Mouse (Mus musculus): ENCODE measurements around the gene Fgf5. TPM values are rescaled to one million over a fixed set of nuclear protein-coding genes. Genes with fewer than 3 reads are reported as not detected.

Gene Fgf5
- total and polyA plus RNA-seq, 3 experiments: 0.04 to 0.55 (median 0.27) TPM

GRCm38 (mm10) chr5:98255760-98256490, 1.9 kb downstream of the Fgf5 start:
- no peaks in the 10 kb centered on the region for H3K36me3 ChIP-seq (replicated peaks in 1 of 2; ENCODE audit: control insufficient read depth in 1 of 2, insufficient read depth in 1 of 2, low read length in 1 of 2)
- no peaks in the 10 kb centered on the region for H3K79me2 ChIP-seq (replicated peaks; ENCODE audit: control insufficient read depth, extremely low read depth, insufficient read depth, poor library complexity, severe bottlenecking)
- TF ChIP-seq JUND (conservative IDR thresholded peaks at IDR 0.05; ENCODE audit: low read depth, low read length) (no peak), CTCF (conservative IDR thresholded peaks at IDR 0.05 in 1 of 2, IDR thresholded peaks at IDR 0.05 in 1 of 2; ENCODE audit: low read depth in 2 of 2, low read length in 2 of 2) (no peak), MEF2A (IDR thresholded peaks at IDR 0.05; ENCODE audit: borderline replicate concordance, low read depth, low read length) (no peak), EP300 (IDR thresholded peaks at IDR 0.05; ENCODE audit: low read length) (no peak), ETS1 (conservative IDR thresholded peaks at IDR 0.05; ENCODE audit: low read depth, low read length) (no peak), USF1 (IDR thresholded peaks at IDR 0.05; ENCODE audit: low read depth, low read length) (no peak), POLR2A (IDR thresholded peaks at IDR 0.05; ENCODE audit: low read depth, low read length) (no peak), CHD1 (IDR thresholded peaks at IDR 0.05; ENCODE audit: low read depth, low read length) (no peak), KAT2A (IDR thresholded peaks at IDR 0.05; ENCODE audit: insufficient replicate concordance, low read length) (no peak), MAFK (IDR thresholded peaks at IDR 0.05; ENCODE audit: insufficient replicate concordance, low read length) (no peak), SIN3A (IDR thresholded peaks at IDR 0.05; ENCODE audit: low read length) (no peak), BHLHE40 (IDR thresholded peaks at IDR 0.05; ENCODE audit: low read depth, low read length) (no peak), MAX (IDR thresholded peaks at IDR 0.05; ENCODE audit: low read length) (no peak), POLR2AphosphoS2 (IDR thresholded peaks at IDR 0.05; ENCODE audit: low read depth, low read length) (no peak), HCFC1 (IDR thresholded peaks at IDR 0.05; ENCODE audit: low read depth, low read length) (no peak), E2F4 (IDR thresholded peaks at IDR 0.05; ENCODE audit: insufficient replicate concordance, low read depth, low read length) (no peak)
- no peak overlapping the region for H3K27ac ChIP-seq (ENCODE audit: insufficient read depth, low read depth)
- dilution Hi-C loops (cut with MboI; ENCODE audit: extremely low pct_ligation_motif_present, extremely low pct_unique_long_range_greater_than_20kb, low sequenced_read_pairs) (no loop called here), in situ Hi-C loops (cut with MboI; ENCODE audit: low pct_ligation_motif_present, low pct_unique_long_range_greater_than_20kb, low sequenced_read_pairs) (no loop called here)
- no peak for DNase-seq (ENCODE audit: extremely low read depth)
- no peaks in the 10 kb centered on the region for H3K27me3 ChIP-seq (replicated peaks)
- no peak overlapping the region for H3K4me2 ChIP-seq (ENCODE audit: insufficient read depth, low read depth, poor library complexity, severe bottlenecking)
- H3K4me1 ChIP-seq (ENCODE audit: control insufficient read depth in 1 of 2, insufficient read depth in 2 of 2): no peaks in the 10 kb centered on the region
- H3K9me3 ChIP-seq (replicated peaks; ENCODE audit: low read length): no peaks in the 10 kb centered on the region
- H3K4me3 ChIP-seq (replicated peaks in 1 of 3; ENCODE audit: low read depth in 2 of 3, low read length in 2 of 3, poor library complexity in 1 of 3): no peak overlapping the region
- H3K9ac ChIP-seq (ENCODE audit: insufficient read depth, low read depth): no peak overlapping the region

- in situ Hi-C loops (cut with MboI; ENCODE audit: low pct_ligation_motif_present, low pct_unique_long_range_greater_than_20kb, low sequenced_read_pairs) (no loop called here), dilution Hi-C loops (cut with MboI; ENCODE audit: extremely low pct_ligation_motif_present, extremely low pct_unique_long_range_greater_than_20kb, low sequenced_read_pairs) (no loop called here)
- H3K4me1 ChIP-seq (ENCODE audit: control insufficient read depth in 1 of 2, insufficient read depth in 2 of 2): 0 out of 4 replicates have a peak, but pooled peaks cover 0 to 3% of the 10 kb centered on the region in 2 experiments
- H3K9me3 ChIP-seq (replicated peaks; ENCODE audit: low read length): no peaks in the 10 kb centered on the region
- peak; percentile 56 for DNase-seq (ENCODE audit: extremely low read depth)
- H3K27ac ChIP-seq (ENCODE audit: insufficient read depth, low read depth): no peak overlapping the region
- H3K36me3 ChIP-seq (replicated peaks in 1 of 2; ENCODE audit: control insufficient read depth in 1 of 2, insufficient read depth in 1 of 2, low read length in 1 of 2): no peaks in the 10 kb centered on the region
- peak overlapping the region; percentile 23 to 58 (median 39) for H3K4me3 ChIP-seq (replicated peaks in 1 of 3; ENCODE audit: low read depth in 2 of 3, low read length in 2 of 3, poor library complexity in 1 of 3)
- no peaks in the 10 kb centered on the region for H3K27me3 ChIP-seq (replicated peaks)
- no peaks in the 10 kb centered on the region for H3K79me2 ChIP-seq (replicated peaks; ENCODE audit: control insufficient read depth, extremely low read depth, insufficient read depth, poor library complexity, severe bottlenecking)
- H3K9ac ChIP-seq (ENCODE audit: insufficient read depth, low read depth): peak overlapping the region; percentile 1; the same call in 1 of the 2 replicates
- H3K4me2 ChIP-seq (ENCODE audit: insufficient read depth, low read depth, poor library complexity, severe bottlenecking): peak overlapping the region; percentile 30
- TF ChIP-seq HCFC1 (IDR thresholded peaks at IDR 0.05; ENCODE audit: low read depth, low read length) (peak; percentile 19; the same call in 1 of the 2 replicates), MYC (IDR thresholded peaks at IDR 0.05; ENCODE audit: low read depth, low read length) (0 out of 2 replicates have a peak, but pooled peaks have one; percentile 20), MXI1 (IDR thresholded peaks at IDR 0.05; ENCODE audit: low read depth, low read length) (peak; percentile 57; the same call in 1 of the 2 replicates), SIN3A (IDR thresholded peaks at IDR 0.05; ENCODE audit: low read length) (peak; percentile 51; the same call in 1 of the 2 replicates), MAX (IDR thresholded peaks at IDR 0.05; ENCODE audit: low read length) (peak; percentile 68), EP300 (IDR thresholded peaks at IDR 0.05; ENCODE audit: low read length) (peak; percentile 41; the same call in 1 of the 2 replicates), KAT2A (IDR thresholded peaks at IDR 0.05; ENCODE audit: insufficient replicate concordance, low read length) (no peak), JUND (conservative IDR thresholded peaks at IDR 0.05; ENCODE audit: low read depth, low read length) (0 out of 2 replicates have a peak, but pooled peaks have one; percentile 29), NELFE (IDR thresholded peaks at IDR 0.05; ENCODE audit: low read depth, low read length) (no peak), ELF1 (IDR thresholded peaks at IDR 0.05; ENCODE audit: low read depth, low read length) (0 out of 2 replicates have a peak, but pooled peaks have one; percentile 19), BHLHE40 (IDR thresholded peaks at IDR 0.05; ENCODE audit: low read depth, low read length) (peak; percentile 75), IRF4 (IDR thresholded peaks at IDR 0.05; ENCODE audit: low read depth, low read length) (peak; percentile 48; the same call in 1 of the 2 replicates), E2F4 (IDR thresholded peaks at IDR 0.05; ENCODE audit: insufficient replicate concordance, low read depth, low read length) (no peak)
Measured at GRCm38 (mm10) chr5:98275318-98275818, 21.4 kb downstream of the Fgf5 start.
